Mouse (Mus musculus) ovary, postnatal 10 days (tissue): Measurements from ENCODE around the gene Dpp9.

Experiments
- DNase-seq: peaks from one replicate; pipeline ENCODE4 v3.0.0; 2022; ENCODE audit warnings: low spot score

The Dpp9 gene

DNA sequence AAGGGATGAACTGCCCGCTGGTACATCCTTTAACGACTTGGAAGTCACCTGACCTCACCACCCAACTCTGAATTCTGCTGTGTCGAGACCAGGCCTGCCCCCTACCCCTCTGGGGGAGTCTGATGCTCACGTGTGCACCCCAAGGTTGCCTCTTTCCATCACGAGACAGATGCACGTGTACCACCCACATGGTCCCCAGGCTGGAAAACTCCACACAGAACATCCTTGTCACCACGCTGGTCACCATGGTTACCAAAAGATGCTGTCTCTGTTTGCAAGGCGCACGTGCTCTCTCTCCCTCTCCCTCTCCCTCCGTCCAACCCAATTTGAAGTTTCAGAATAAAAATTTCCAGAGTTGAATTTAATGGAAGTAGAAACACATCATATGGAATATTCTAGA lies 11.2 kb upstream of the Dpp9 start:
- DNase-seq: no peak

DNA sequence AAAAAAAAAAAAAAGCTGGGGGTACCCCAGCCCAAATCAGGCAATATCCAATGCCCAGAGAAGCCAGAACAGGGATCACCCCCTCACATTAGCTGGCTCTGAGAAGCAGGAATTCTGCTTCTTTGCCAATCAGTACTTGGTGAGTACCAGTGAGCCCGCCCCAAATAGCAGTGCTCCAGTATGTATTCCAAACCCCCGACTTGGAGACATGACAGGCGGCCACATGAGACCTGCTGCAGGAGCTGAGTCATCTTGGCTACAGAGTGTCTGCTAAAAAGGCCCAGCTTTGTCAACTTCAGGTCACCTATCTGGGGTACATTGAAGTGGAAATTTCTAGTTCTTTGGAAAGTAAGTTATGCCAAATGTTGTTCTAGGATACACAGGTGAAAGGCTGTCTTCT lies 7.9 kb upstream of the Dpp9 start:
- DNase-seq: no peak

DNA sequence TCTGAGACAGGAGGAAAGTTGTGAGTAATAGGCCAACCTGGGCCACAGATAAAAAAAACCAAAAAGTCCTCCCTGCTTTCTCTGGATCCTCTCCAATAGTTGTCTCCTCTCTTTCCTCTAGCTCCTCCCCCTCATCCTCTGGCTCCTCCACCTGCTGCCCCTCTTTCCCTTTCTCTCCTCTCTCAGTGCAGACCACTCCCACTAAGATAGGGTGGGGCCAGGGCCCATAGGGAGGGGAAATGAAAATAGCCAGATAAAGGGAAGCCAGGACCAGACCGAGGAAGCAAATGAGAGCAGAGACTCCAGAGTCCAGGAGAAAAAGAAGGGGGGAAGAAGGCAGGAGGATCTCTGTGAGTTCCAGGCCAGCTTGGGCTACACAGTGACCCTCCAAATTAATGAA lies 6.2 kb upstream of the Dpp9 start:
- DNase-seq: no peak

DNA sequence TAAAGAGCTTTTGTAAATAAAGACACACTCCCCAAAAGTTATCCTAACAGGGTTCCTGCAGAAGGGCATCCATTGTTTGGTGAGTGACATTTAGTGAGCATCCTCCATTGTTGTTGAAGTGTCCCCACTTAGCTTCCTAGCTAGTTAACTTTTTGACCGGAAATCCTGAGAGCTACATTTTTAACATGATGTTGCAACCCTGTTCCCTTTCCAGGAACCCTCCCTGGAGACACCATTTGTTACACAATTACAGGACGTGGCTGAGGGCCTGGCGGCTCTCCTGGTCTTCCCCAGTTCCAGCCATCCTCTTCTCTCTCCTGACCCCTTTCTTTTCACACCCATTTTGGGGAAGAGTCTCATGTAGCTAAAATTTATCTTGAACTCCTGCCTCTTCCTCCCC lies 1.1 kb upstream of the Dpp9 start:
- no peak for DNase-seq

DNA sequence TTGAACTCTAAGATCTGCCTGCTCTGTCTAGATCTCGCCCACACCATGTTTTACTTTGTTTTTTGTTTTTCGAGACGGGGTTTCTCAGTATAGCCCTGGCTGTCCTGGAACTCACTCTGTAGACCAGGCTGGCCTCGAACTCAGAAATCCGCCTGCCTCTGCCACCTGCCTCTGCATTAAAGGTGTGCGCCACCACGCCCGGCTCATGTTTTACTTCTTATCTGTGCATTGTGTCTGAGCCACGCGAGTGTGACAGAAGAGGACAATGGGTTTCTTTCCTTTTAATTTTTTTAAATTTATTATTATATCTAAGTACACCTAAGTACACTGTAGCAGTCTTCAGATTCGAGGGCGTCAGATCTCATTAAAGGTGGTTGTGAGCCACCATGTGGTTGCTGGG lies 546 bp upstream of the Dpp9 start:
- no peak for DNase-seq

DNA sequence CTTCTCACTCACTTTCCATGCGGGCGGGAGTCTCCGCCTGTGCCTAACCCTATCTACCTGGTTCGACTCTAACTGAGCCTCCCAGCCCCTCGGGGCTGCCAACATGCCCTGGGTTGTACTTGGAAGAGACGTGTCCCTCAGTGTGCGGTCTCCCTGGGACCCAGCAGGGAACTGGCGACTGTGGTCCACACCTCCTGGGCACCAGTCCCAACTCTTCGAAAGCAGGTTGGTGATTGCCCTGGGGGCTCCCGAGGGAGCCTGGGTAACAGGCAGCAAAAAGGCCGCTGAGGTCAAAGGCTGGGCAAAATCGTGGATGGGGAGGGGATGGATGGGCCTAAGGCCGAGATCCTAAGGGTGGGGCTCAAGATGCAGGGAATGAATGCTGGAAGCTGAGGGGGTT lies 1.0 kb downstream of the Dpp9 start:
- DNase-seq: no peak

DNA sequence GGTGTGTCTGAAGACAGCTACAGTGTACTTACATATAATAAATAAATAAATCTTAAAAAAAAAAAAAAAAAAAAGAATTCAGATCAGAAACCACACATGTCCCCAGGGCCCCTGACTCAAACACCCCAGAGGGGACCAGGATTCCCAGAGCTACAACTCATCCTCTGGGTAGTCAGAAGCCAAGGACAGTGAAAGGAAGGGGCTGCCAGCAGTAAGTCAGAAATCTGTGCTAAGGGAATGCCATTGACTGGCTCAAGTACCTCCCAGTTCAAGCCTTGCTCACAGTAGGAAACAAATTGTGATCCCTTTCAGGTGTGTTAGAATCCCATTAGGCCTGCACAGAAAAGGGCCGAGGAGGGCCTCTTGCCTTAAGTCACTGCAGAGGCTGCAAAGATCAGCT lies 4.5 kb downstream of the Dpp9 start:
- no peak for DNase-seq

DNA sequence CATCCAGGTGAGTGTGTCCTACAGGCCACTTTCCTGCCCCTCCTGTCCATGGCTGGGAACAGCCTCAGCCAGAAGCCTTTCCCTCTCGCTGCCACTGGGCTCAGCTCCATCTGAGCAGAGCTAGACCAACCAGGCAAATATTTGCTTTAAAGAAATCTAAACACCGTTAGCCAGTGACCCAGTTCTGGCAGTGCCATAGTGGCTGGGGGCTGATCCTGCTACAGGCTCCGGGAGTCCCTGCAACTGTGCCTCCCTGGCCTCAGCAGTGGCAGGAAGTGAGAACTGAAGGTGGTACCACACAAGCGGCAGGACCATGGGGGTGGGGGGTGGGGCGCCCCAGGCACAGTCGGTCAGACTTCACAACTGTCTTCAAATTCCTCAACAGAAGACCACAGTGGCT lies 6.0 kb downstream of the Dpp9 start:
- DNase-seq: no peak

DNA sequence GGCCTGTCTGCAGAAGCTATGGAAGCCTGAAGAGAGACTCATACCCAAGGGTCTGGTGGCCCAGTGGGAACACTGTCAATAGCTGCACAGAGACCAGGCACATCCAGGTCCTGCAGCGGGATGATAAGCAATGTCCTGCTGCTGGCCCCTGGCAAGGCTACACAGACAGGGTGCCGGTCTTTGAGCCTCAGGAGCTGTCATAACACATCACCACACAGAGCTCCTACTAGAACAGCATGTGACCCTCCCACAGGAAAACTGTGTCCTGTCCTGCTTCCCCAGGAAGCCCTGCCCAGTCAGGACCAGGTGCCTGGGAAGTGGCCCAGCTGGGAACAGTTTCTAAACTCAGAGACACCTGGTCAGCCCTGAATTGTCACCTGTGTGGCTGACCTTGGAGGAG lies 7.6 kb downstream of the Dpp9 start:
- no peak for DNase-seq

- no peak for DNase-seq
Measured at GRCm38 (mm10) chr17:56208821-56209220, 9.9 kb downstream of the Dpp9 start.

DNA sequence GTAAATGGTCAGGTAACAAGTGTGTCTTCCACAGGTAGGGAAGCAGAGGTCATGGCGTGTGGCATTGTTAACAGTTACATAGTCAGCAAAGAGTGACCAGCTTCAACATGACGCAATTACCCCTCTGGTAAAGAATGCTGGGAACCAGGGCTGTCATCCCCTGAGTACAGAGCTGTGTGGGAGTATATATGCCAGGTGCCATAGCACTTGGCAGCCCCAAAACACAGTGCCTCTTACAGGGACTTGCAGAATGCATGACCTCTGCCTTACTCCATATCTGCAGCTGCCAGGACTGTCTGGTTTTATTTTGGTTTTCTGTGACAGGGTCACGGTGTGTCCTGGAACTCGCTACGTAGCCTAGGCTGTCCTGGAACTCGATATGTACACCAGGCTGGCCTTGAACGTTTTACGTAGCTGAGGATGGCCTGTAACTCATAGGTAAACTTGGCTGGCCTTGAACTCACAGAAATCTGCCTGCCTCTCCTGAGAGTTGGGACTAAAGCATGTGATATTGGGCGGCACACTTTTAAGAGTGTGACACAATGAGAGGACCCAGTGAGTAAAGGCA lies 10.7 kb downstream of the Dpp9 start:
- DNase-seq: no peak

- DNase-seq: no peak
Measured at GRCm38 (mm10) chr17:56206986-56207674, 11.6 kb downstream of the Dpp9 start.

DNA sequence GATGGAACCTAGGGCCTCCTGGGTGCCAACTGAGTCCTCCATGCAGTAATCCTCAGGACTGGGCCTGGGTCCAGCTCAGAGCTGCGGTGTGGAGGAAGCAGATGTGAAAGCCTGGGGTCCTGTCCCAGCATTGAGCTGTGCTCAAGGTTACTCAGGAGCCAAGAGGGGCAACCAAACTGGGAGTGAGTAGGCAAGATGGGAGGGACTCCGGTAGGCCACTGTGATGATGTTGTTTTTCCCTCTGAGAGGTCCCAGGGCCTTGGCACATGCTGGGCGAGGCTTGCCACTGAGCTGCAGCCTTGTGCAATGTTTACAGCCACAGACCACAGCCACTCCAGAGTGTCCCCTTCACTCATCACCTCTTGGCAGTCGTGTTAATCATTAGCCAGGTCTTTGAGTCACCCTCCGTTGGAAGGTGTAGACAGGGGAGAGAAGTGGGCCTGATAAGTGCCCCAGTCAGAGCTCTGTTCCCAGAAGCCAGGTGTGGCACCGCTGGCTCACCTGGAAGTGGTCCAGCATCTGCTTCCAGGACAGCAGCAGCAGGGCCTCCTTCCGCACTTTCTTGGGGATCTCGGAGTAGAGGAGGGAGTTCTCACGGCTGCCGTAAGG lies 12.3 kb downstream of the Dpp9 start:
- DNase-seq: no peak

DNA sequence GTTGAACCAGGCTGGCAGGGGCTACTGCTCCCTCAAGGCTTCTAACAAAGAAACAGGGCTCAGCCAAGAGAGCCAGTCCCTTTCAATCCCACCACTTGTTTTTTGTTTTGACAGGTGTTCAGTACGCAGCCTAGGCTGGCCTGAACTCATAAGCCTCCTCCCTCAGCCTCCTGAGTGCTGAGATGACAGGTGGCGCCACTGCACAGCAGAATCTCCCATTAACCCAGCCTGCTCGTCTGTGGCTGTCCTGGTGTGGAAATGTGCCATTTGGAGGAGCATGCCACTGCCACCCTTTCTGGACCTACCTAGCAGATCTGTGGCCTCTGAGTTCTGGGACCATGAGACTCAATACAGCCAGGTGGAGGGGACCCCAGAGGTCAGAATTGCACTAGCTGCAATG lies 15.0 kb downstream of the Dpp9 start:
- no peak for DNase-seq

DNA sequence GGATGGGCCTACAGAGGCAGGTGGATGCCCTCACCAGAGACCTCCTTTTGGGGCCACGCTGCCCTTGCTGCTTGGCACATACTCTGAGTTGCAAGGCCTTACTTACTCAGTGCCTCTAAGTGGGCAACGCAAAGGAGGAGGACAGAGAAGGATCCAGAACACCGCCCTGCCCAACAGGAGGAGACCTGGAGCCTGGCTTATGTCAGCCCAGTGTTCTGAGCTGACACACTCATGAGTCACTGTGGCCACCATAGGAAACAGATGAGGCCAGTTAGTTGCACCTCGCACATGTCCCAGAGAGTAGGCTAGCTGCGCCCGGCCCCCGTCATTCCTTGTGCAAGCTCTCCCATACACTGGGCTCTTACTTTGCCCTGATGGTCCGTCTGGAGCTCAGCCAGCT lies 16.2 kb downstream of the Dpp9 start:
- no peak for DNase-seq

- DNase-seq: no peak
Measured at GRCm38 (mm10) chr17:56201642-56202041, 17.1 kb downstream of the Dpp9 start.

GRCm38 (mm10) chr17:56200586-56200985 lies 18.1 kb downstream of the Dpp9 start:
- DNase-seq: no peak

DNA sequence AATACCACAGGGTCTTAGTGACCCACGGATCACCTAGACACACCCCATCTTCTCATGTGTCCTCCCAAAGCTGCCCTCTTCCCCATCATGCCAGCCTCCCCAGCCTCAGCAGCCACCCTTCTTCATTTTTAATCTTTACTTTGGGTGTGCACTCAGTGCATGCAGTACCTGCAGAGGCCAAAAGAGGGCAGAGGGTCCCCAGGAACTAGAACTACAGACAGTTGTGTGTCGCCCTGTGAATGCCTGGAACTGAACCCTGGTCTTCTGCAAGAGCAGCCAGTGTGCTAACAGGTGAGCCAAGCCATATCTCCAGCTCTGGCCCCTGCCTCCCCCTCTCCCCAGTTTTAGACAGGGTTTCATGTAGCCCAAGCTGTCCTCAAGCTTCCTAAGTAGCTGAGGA lies 21.8 kb downstream of the Dpp9 start:
- no peak for DNase-seq

- DNase-seq: no peak
Measured at GRCm38 (mm10) chr17:56194765-56195164, 23.9 kb downstream of the Dpp9 start.

DNA sequence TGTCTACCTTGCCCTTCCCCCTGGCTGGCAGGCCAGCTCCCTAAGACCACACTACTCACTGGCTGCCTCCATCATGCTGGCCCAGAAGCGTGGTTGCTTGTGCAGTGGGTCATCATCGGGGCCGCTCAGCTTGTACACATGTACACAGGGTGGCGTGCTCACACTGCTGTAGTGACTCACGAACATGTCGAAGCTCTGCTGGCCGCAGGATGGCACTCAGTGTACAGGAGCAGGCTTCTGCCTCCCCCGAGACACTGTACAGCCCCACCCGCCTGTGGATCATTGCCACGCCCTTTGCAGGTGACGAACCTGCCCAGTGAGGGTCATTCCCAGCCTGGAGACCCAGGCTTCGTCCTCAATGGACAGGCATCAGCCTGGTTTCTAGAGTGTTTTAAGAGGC lies 24.3 kb downstream of the Dpp9 start:
- no peak for DNase-seq

DNA sequence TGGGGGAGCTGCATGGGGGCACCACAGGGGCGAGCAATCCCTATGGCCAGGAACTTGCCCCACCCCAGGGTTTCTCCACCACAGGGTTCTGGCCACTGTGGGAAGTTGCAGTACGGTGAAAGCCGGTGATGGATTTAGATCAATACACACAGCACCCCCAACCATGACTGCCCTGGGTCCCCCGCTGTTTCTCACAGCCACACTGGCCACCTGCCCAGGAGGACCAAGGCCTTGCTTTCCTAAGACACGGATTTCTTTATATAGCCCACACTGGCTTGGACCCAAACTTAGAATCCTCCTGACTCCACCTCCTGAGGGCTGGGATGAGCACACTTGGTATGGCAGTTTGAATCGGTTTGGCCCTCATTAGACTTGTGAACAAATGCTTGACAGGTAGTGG lies 27.4 kb downstream of the Dpp9 start:
- no peak for DNase-seq

DNA sequence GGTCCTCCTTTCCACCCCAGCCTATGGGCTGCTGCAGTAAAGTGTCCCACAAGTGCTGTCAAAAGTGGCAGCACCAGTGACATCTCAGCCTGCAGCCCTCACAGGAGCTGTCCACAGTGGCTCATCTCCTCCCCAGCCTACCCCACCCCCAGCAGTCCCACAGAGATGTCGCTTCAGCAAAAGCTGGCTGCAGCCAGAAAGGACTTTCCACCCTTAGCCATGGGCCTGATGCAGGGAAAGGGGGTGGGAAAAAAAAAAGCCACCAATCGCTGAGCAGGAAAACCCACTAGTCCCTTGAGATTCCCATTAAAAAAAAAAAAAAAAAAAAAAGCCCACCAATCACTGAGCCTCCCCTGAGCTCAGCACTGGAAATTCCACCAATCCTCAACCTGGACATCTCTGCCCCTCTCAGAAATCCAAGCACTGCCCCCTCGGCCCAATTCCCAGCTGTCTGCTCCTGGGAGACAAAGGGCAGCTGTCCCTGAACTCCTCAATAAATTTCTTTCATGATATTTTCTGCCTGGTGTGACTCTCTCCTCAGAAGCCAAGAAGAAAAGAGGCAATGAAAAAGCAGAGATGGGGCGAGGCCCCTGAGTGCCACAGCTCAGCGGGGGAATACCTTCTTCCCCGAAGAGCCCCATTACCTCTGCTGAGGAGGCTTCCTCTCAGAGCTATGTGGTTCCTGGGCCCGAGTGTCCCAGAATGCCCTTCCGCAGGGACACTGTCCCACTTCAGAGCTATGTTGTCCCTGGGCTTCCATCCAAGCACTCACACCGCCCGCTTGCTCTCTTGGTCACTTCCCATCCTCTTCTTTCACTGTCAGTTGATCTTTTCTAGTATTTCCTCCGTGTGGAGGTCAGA lies 33.2 kb downstream of the Dpp9 start:
- DNase-seq: peak; percentile 19

GRCm38 (mm10) chr17:56183658-56184103 lies 35.0 kb downstream of the Dpp9 start, which contains the start of gene Mydgf:
TSS of gene Mydgf (minus strand) at chr17:56183920.
- peak; percentile 86 for DNase-seq
